Mouse (Mus musculus) fibroblast of lung, adult 2 months (primary cell): Measurements from ENCODE around the gene Peli2.
"Not testable (repeated sequence)": the region's sequence is repeated elsewhere in the genome, so short reads cannot be mapped to it uniquely, and the experiment has no call there.

Experiments used
- DNase-seq: peaks from one replicate; pipeline ENCODE4 v3.0.0-alpha.2; 2011; ENCODE audit warnings: low read depth

The Peli2 gene

GRCm38 (mm10) chr14:48120752-48121528 is at the start of gene Peli2:
TSS of gene Peli2 (plus strand) at chr14:48120823.
- DNase-seq: no peak

DNA sequence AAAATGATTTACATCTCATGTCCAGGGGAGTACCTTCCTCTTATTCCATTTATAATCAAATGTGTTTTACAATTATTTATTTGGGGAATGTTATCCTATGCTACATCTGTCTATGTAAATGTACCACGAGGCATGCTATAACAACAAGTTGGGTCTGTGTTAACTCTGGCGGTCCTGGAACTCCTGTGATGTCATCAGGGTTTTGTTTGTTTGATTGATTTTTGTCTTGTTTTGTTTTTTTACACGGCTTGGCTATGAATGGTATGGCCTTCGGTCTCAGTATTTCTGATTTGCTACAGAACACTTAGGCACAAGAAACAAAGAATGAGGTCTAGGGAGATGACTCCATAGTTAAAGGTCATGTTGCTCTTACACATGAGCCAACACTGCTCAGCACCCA is 48.5 kb upstream of the Peli2 start:
- DNase-seq: no peak

DNA sequence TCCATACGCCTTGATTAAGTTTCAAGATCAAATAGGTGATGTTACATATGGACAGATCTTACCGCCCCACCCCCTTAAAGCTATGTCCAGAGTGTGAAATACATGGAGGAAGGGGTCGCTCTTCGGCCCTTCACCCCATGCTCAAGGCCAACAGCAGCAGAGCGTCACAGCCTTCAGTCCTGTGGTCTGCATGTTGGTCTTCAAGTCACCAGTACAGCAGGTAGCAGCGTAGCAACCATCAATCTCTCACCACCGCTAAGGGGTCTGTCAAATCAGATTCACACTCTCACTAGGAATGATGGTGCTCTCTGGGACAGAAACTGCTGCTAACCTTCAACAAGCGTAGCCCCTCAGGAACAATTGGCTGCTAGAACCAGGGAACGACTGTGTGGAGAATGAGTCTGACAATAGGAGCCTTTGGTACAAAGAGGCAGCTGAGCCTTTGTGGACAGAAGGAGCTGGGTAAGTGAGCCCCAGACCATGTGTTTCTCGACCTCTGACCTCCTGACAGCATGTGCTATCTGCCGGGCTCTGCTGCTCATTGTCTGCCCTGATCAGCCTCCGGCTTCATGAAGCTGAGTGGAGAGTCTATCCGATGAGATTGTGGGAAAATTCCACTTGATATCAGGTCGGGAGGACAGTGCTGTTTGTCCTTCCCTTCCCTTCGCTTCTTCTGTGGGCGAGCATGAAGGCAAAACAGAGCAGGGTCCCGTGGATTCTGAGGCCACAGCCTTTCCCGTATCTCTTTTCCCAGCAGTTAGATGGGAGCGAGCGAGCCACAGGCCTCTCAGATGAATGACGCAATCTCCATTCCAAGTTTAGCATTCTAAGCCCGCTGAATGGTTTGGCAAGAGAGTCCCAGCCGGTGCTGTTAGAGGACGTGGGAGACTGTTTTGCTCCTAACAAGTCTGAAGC is 47.1 kb upstream of the Peli2 start:
- DNase-seq: peak; percentile 92

- not testable (repeated sequence) for DNase-seq
Measured at GRCm38 (mm10) chr14:48079574-48079973, 41.0 kb upstream of the Peli2 start.

DNA sequence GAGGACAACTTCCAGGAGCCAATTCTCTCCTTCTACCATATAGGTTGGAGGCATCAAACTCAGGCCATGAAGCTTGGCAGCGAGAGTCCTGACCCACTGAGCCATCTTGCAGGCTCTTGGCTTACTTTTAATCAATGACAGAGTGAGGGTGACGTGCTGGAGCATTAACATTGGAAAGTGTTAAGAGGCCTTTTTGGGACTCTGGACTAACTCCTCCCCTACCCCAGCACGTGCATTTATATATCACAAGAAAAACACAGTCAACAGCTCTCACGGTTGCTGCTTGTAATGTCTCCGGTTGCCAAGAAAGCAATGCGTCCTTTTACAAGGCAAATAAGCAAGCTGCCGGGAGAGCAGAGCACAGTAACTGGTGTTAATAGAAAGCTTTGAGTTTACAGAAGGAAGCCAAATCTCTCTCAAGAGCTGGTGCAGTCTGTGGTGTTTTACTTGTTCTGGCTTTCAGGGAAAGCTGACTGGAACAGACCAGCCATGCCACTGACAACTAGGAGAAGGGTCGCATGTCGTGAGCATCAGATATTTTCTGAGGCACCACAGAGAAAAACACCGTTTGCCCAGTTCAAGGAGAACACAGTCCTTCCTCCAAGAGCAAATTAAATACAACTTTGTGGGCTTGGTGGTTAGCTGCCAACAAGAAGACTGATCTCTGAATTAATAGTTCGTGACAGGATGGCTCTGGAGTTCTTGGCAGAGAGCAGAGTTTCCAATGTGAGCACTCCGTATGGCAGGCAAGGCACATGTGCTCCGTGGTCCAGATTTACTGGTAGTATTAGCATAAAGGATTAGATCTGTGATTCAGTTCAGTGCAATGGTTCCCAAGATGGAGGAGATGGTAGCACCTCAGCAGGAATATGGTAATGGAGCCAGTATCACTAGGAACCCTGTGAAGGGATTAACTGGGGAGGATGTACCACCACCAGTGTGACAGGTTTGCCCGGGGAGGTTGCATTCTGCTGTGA is 36.5 kb upstream of the Peli2 start:
- peak; percentile 79 for DNase-seq

GRCm38 (mm10) chr14:48086682-48087297 is 33.8 kb upstream of the Peli2 start:
- DNase-seq: no peak

- DNase-seq: no peak
Measured at GRCm38 (mm10) chr14:48087298-48087830, 33.3 kb upstream of the Peli2 start.

GRCm38 (mm10) chr14:48090465-48090864 is 30.2 kb upstream of the Peli2 start:
- no peak for DNase-seq

- DNase-seq: no peak
Measured at GRCm38 (mm10) chr14:48091160-48091559, 29.5 kb upstream of the Peli2 start.

- no peak for DNase-seq
Measured at GRCm38 (mm10) chr14:48098253-48098652, 22.4 kb upstream of the Peli2 start.

- no peak for DNase-seq
Measured at GRCm38 (mm10) chr14:48099354-48099753, 21.3 kb upstream of the Peli2 start.

DNA sequence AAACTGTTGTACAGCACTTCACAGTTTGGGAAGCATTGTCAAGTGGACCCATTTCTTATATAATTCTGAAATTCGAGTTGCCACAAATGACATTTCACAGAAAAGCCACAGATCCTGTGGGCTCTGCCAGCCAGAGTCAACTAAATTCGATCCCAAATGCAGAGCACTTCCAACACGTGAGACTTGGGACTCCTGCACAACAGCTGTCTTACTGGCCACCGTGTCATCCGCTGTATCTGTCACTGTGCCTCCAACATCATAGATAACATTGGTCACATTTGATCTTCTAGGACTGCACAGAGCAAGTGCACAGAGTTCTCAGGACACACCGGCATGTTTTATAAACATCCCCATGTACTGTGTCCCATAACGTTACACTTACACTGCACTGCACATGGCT is 14.2 kb upstream of the Peli2 start:
- DNase-seq: no peak

DNA sequence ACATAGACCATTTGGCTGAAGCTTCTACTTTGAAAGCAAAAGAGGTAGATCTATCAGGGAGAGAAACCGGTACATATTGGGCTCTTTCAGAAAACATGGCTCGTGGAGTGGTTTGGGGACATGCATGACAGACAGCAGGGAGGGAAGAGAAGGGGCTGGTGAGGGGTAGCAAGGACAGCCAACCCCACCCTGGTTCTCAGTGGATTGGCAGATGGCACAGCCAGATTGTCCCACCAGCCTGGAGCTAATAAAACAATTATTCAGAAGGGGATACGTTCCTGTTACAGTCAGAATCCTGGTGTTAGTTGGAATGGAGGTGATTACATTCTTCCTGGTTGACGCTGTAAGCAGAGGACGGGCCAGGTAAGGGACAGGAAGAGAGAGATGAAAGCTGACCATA is 2.6 kb upstream of the Peli2 start:
- no peak for DNase-seq

- no peak for DNase-seq
Measured at GRCm38 (mm10) chr14:48119012-48119647, 1.5 kb upstream of the Peli2 start.

DNA sequence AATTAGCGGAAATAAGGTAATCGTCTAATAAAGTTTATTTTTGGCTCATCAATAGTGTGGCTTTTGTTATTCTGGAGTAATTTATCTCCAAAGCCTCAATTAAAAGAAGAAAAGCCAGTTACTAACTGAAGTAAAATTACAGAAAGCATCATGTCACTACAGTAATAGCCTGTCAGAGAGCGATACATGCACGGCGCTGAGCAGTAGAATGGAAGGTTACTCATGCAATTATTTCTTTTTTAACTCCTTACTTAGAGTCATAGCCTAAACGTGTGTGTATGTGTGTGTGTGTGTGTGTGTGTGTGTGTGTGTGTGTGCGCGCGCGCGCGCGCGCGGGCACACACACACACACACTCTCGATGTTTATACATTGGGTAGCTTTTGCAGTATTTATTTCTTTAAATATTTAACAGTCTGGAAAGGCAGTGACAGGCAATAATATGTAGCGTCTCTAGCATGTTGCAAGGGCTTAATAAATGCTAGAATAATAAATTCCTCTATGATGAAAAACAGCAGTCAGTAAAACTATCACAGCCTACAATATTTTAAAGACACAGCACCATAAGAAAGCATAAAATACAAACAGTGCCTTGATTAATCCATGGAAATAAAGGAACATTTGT is 864 bp upstream of the Peli2 start:
- no peak for DNase-seq

DNA sequence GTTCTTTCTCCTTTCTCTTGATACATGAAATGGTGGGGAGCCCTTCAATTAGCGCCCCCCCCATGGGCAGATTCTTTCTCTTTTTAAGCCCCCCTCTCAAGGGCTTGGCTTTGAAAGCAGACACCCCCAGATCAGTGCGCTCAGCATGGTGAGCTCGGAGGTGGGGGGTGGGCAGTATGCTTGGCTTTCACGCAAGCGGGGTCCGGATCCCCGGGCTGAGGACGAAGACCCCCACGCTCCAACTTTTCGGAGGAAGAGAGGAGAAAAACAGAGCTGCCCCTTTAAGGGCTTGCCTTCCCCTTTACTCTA is 226 bp upstream of the Peli2 start:
- no peak for DNase-seq

DNA sequence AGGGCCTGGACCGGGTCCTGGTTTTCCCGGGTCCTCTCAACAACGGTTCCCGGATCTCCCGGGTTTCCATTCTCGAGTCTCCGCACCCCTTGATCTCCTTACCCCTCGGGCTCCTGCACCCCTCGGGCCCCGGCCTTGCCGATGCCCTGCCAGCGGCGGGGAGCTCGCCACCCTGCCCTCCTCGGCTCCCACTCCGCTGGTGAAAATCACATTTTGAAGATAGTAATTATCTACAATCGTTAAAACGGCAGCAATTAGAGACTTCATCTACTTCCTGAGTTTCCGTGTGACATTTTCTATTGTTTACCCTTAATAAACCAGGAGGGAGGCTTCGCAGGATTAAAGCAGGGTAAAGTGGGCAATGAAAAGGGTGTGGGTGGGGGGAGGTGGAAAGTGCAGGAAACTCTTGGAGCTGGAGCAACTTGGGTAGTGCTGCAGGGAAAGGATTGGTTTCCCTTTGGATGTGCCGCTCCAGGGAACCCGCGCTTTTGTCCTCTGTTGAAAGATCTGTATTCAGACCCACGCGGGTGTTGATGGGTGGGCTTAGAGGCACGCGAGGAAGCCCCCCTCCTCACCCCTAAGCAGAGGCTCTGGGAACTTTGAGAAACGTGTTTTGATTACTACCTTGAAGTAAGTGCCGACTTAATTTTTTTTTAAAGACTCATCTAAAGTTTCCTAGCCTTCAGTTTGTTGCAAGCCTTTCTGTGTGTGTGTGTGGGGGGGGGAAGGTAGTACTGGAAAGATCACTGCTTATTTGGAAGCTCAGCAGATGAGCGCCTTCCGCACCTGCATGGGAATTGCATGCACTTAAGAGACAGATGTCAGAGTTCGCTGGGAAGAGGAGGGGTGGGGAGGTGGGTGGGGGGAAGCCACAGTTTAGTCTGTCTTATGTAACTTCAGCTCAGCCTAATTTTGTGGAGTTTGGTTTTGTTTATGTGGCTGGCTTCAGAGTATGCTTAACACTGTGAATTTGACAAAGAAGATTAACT is 1.2 kb downstream of the Peli2 start:
- no peak for DNase-seq

GRCm38 (mm10) chr14:48124011-48124410 is 3.4 kb downstream of the Peli2 start:
- no peak for DNase-seq

DNA sequence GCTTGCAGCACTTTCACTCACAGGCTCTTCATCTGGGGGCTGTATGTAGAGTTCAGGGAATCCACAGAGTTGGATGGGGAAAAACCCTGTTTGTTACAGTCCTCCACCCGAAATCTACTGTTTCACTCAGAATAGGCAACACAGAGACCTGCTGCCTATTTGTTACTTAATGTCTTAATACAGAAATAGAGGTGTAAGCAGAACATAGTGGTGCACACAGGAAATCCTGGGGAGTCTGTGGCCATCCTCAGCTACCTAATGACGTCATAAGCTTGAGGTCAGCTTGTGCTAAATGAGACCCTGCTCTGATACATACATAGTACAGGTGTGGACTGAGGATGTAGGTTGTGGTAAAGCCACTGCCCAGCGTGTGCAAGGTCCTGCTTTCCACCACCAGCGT is 4.2 kb downstream of the Peli2 start:
- DNase-seq: no peak
